Mouse (Mus musculus) MEL (cell line): Measurements from ENCODE around the gene Blcap. TPM values are rescaled to one million over a fixed set of nuclear protein-coding genes. Genes with fewer than 3 reads are reported as not detected.

ENCODE experiments used
- DNase-seq: peaks from one replicate; pipeline ENCODE4 v3.0.0; 2011; ENCODE audit warnings: low read depth, low spot score
- H3K27ac ChIP-seq: 2 replicates; pipeline ENCODE4 v1.5.1; 2012; ENCODE audit warnings: low read depth, mild to moderate bottlenecking, control low read depth, low read length, moderate library complexity; ENCODE audit not compliant: control insufficient read depth
- H3K27me3 ChIP-seq, 2 experiments: fragments of 150-350 bp in 1 of 2; sonication (generic) in 1 of 2; 2 replicates each; pipeline ENCODE4 v1.6.1; 2012; ENCODE audit warnings: low read length in 2 of 2, mild to moderate bottlenecking in 2 of 2, improper control_type of control experiment in 1 of 2, moderate library complexity in 1 of 2; ENCODE audit not compliant: insufficient read depth in 2 of 2, control insufficient read depth in 1 of 2
- H3K36me3 ChIP-seq, 2 experiments: 2 replicates each; pipeline ENCODE4 v1.6.1; 2012 to 2014; ENCODE audit warnings: low read length in 2 of 2, improper control_type of control experiment in 1 of 2, inconsistent platforms in 1 of 2, mild to moderate bottlenecking in 1 of 2; ENCODE audit not compliant: insufficient read depth in 2 of 2, control insufficient read depth in 1 of 2
- H3K4me1 ChIP-seq, 2 experiments: fragments of 150-350 bp in 1 of 2; sonication (generic) in 1 of 2; 2 replicates each; pipeline ENCODE4 v1.6.1; 2012; ENCODE audit warnings: low read length in 2 of 2, improper control_type of control experiment in 1 of 2, mild to moderate bottlenecking in 1 of 2; ENCODE audit not compliant: insufficient read depth in 2 of 2, control insufficient read depth in 1 of 2
- H3K4me3 ChIP-seq, 2 experiments: fragments of 150-350 bp in 1 of 2; sonication (generic) in 1 of 2; 2 replicates each; pipeline ENCODE4 v1.5.1; 2012; ENCODE audit warnings: low read depth in 2 of 2, low read length in 2 of 2, mild to moderate bottlenecking in 2 of 2, moderate library complexity in 2 of 2, control low read depth in 1 of 2, improper control_type of control experiment in 1 of 2; ENCODE audit not compliant: control insufficient read depth in 1 of 2, insufficient read depth in 1 of 2
- H3K79me2 ChIP-seq: 2 replicates; pipeline ENCODE4 v1.6.1; 2012; ENCODE audit warnings: mild to moderate bottlenecking, low read length, moderate library complexity; ENCODE audit not compliant: control insufficient read depth, poor library complexity, insufficient read depth
- H3K9ac ChIP-seq: 2 replicates; pipeline ENCODE4 v1.6.1; 2012; ENCODE audit warnings: low read depth, mild to moderate bottlenecking, control low read depth, low read length, moderate library complexity; ENCODE audit not compliant: control insufficient read depth, poor library complexity, severe bottlenecking
- H3K9me3 ChIP-seq: fragments of 150-350 bp; sonication (generic); replicated peaks from 2 replicates; pipeline ENCODE4 v1.6.1; 2012; ENCODE audit warnings: mild to moderate bottlenecking, low read length, improper control_type of control experiment, moderate library complexity; ENCODE audit not compliant: insufficient read depth
- BHLHE40 ChIP-seq: IDR thresholded peaks from 2 replicates; pipeline ENCODE4 v1.6.1; 2012; ENCODE audit warnings: low read depth, mild to moderate bottlenecking, inconsistent platforms, low read length, improper control_type of control experiment, borderline replicate concordance
- CHD2 ChIP-seq: IDR thresholded peaks from 2 replicates; pipeline ENCODE4 v1.6.1; 2011; ENCODE audit warnings: low read length, improper control_type of control experiment
- ELF1 ChIP-seq: IDR thresholded peaks from 2 replicates; pipeline ENCODE4 v1.6.1; 2014; ENCODE audit warnings: low read depth, mild to moderate bottlenecking, inconsistent platforms, low read length, improper control_type of control experiment, moderate library complexity
- JUND ChIP-seq: IDR thresholded peaks from 2 replicates; pipeline ENCODE4 v1.6.1; 2011; ENCODE audit warnings: low read depth, mild to moderate bottlenecking, improper control_type of control experiment, low read length
- KAT2A ChIP-seq: conservative IDR thresholded peaks from 2 replicates; pipeline ENCODE4 v1.6.1; 2012; ENCODE audit warnings: low read depth, low read length, improper control_type of control experiment, inconsistent platforms
- MXI1 ChIP-seq: IDR thresholded peaks from 2 replicates; pipeline ENCODE4 v1.6.1; 2011; ENCODE audit warnings: mild to moderate bottlenecking, low read depth, low read length, improper control_type of control experiment
- MYB ChIP-seq: IDR thresholded peaks from 2 replicates; pipeline ENCODE4 v1.6.1; 2011; ENCODE audit warnings: mild to moderate bottlenecking, low read depth, low read length, improper control_type of control experiment
- POLR2AphosphoS5 ChIP-seq: IDR thresholded peaks from 2 replicates; pipeline ENCODE4 v1.6.1; 2012; ENCODE audit warnings: low read depth, borderline replicate concordance, mild to moderate bottlenecking, inconsistent platforms, low read length, moderate library complexity, mixed read lengths
- RAD21 ChIP-seq: IDR thresholded peaks from 2 replicates; pipeline ENCODE4 v1.6.1; 2011; ENCODE audit warnings: mild to moderate bottlenecking, low read depth, low read length, improper control_type of control experiment
- SMC3 ChIP-seq: IDR thresholded peaks from 2 replicates; pipeline ENCODE4 v1.6.1; 2011; ENCODE audit warnings: low read depth, low read length, improper control_type of control experiment
- TBP ChIP-seq: IDR thresholded peaks from 2 replicates; pipeline ENCODE4 v1.8.0; 2011; ENCODE audit warnings: low read depth, low read length, improper control_type of control experiment
- TCF12 ChIP-seq: IDR thresholded peaks from 2 replicates; pipeline ENCODE4 v1.6.1; 2014; ENCODE audit warnings: low read depth, mild to moderate bottlenecking, inconsistent platforms, low read length, improper control_type of control experiment, moderate library complexity
- UBTF ChIP-seq: IDR thresholded peaks from 2 replicates; pipeline ENCODE4 v1.6.1; 2012; ENCODE audit warnings: low read depth, mild to moderate bottlenecking, inconsistent platforms, low read length, improper control_type of control experiment, moderate library complexity, borderline replicate concordance; ENCODE audit not compliant: insufficient read depth
- USF2 ChIP-seq, 2 experiments: IDR thresholded peaks; 2 replicates each; pipeline ENCODE4 v1.6.1; 2011 to 2012; ENCODE audit warnings: improper control_type of control experiment in 2 of 2, low read length in 2 of 2, borderline replicate concordance in 1 of 2, inconsistent platforms in 1 of 2, low read depth in 1 of 2, mild to moderate bottlenecking in 1 of 2; ENCODE audit not compliant: insufficient read depth in 1 of 2
- ZC3H11A ChIP-seq: IDR thresholded peaks from 2 replicates; pipeline ENCODE4 v1.6.1; 2012; ENCODE audit warnings: low read depth, mild to moderate bottlenecking, inconsistent platforms, low read length, improper control_type of control experiment
- ZKSCAN1 ChIP-seq: IDR thresholded peaks from 2 replicates; pipeline ENCODE4 v1.6.1; 2012; ENCODE audit warnings: low read depth, mild to moderate bottlenecking, inconsistent platforms, low read length, improper control_type of control experiment, moderate library complexity
- ZMIZ1 ChIP-seq: IDR thresholded peaks from 2 replicates; pipeline ENCODE4 v1.6.1; 2012; ENCODE audit warnings: low read depth, mild to moderate bottlenecking, inconsistent platforms, low read length, improper control_type of control experiment, moderate library complexity
- ZNF384 ChIP-seq: IDR thresholded peaks from 2 replicates; pipeline ENCODE4 v1.6.1; 2012; ENCODE audit warnings: low read depth, mild to moderate bottlenecking, inconsistent platforms, low read length, improper control_type of control experiment
- polyA plus RNA-seq, 2 experiments: library from polyadenylated mRNA; stranded (reverse) in 1 of 2; unstranded in 1 of 2; fragments of >175 nt in 1 of 2; fragments of >200 nt in 1 of 2; gene quantifications; 2 replicates each; pipeline versions ENCODE4 v1.2.1 to v1.2.4; 2012; ENCODE audit warnings: low replicate concordance in 2 of 2, low read depth in 1 of 2; ENCODE audit not compliant: insufficient read length in 2 of 2, insufficient read depth in 1 of 2, missing spikeins in 1 of 2
- total RNA-seq: library from RNA; depleted of rRNA; stranded (reverse); fragments of 300-350 nt; gene quantifications from 2 replicates; pipeline ENCODE4 v1.2.3, GENCODE M21; 2012

Blcap gene
- total and polyA plus RNA-seq, 3 experiments = 11.6 to 19.1 TPM; not detected in 1

DNA sequence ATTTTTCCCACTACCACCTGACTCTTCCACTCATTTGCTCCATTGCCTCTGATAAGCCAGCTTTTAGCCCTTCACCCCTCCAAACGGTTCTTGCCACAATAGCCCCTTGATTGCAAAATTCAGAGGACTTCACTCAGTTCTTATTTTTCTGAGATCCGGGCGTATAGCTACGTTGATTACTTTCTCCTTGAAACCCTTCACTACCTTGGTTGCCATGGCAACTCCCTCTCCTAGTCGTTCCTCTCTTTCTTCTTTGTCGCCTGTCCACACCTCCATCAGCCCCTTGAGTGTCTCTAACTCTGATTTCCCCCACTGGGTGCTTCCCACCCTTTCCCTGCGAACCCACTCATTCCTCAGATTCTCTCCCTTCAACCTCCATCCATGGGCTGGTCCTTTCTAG is 34.0 kb downstream of the Blcap start:
- Histone ChIP-seq H3K27me3 (no peaks in the 10 kb centered on the region), H3K4me1 (peaks cover 7 to 12% of the 10 kb centered on the region in 2 experiments), H3K36me3 (peaks cover 0 to 10% of the 10 kb centered on the region in 2 experiments; a peak in 2 of 4 replicates), H3K79me2 (no peaks in the 10 kb centered on the region), H3K27ac (no peak overlapping the region), H3K9ac (no peak overlapping the region), H3K9me3 (no peaks in the 10 kb centered on the region), H3K4me3 (no peak overlapping the region)
- no peak for DNase-seq
- TF ChIP-seq MXI1 = no peak
- TF ChIP-seq SMC3 = no peak
- no peak for TF ChIP-seq ZMIZ1
- TF ChIP-seq POLR2AphosphoS5 = no peak
- TF ChIP-seq JUND = no peak
- TF ChIP-seq ZKSCAN1 = no peak
- no peak for TF ChIP-seq USF2 (IDR thresholded peaks at IDR 0.05; ENCODE audit: borderline replicate concordance in 1 of 2, insufficient read depth in 1 of 2, low read depth in 1 of 2, low read length in 2 of 2)
- no peak for TF ChIP-seq ELF1
- TF ChIP-seq ZC3H11A = no peak
- no peak for TF ChIP-seq CHD2

DNA sequence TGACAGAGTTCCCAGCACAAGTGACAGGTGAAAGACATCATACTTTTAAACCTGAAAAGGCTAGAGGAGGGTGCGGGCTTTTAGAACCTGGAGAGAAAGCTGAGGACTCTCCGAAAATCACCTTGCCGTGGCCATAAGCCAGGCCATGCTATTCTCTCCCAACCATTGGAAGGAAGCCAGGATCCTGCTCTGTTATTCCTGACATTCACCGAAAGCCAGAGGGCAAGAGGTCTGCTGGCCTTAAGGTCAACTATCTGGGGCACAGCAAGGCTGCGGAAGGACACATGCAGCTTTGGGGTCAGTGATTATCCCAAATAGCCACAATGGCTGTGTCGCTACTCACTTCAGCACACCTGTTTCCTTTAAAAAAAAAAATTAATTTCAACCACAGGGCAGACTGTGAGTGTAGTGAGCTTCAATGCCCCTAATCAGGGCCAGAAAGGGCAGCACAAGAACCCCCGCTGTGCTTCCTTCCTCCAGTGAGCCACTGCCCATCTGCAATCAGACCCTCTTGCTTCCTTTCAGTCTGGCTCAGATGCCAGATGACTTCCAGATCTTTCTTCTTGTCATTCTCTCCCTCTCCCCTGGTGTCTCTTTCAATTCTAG is 34.5 kb downstream of the Blcap start:
- Histone ChIP-seq H3K36me3 (peaks cover 0 to 10% of the 10 kb centered on the region in 2 experiments; a peak in 2 of 4 replicates), H3K4me1 (peaks cover 7 to 12% of the 10 kb centered on the region in 2 experiments), H3K4me3 (no peak overlapping the region), H3K27ac (no peak overlapping the region), H3K27me3 (no peaks in the 10 kb centered on the region), H3K9me3 (no peaks in the 10 kb centered on the region), H3K79me2 (no peaks in the 10 kb centered on the region), H3K9ac (no peak overlapping the region)
- no peak for TF ChIP-seq KAT2A
- TF ChIP-seq UBTF = no peak
- no peak for TF ChIP-seq MYB
- no peak for TF ChIP-seq TCF12
- TF ChIP-seq TBP = no peak
- no peak for TF ChIP-seq ELF1
- TF ChIP-seq RAD21 = no peak
- no peak for TF ChIP-seq BHLHE40
- no peak for TF ChIP-seq ZNF384
- DNase-seq = no peak
